Mouse (Mus musculus) G1E (cell line): ENCODE measurements around the gene Pagr1a.

Experiments
- CTCF ChIP-seq: IDR thresholded peaks from 2 replicates; pipeline ENCODE4 v1.5.1; 2012; ENCODE audit warnings: low read depth, low read length, inconsistent platforms, mixed read lengths
- GATA1 ChIP-seq: IDR thresholded peaks from 2 replicates; pipeline ENCODE4 v1.6.1; 2012; ENCODE audit warnings: borderline replicate concordance, low read length, inconsistent platforms, mixed read lengths
- GATA2 ChIP-seq: IDR thresholded peaks from 2 replicates; pipeline ENCODE4 v1.6.1; 2012; ENCODE audit warnings: low read depth, low read length, inconsistent platforms, borderline replicate concordance
- POLR2AphosphoS5 ChIP-seq: IDR thresholded peaks from 2 replicates; pipeline ENCODE4 v1.6.1; 2012; ENCODE audit warnings: low read depth, low read length, inconsistent platforms; ENCODE audit not compliant: insufficient replicate concordance
- TAL1 ChIP-seq: conservative IDR thresholded peaks from 2 replicates; pipeline ENCODE4 v1.6.1; 2012; ENCODE audit warnings: low read depth, low read length, inconsistent platforms, mixed read lengths

- TF ChIP-seq CTCF: no peak
- TF ChIP-seq GATA2: no peak
- no peak for TF ChIP-seq TAL1
- no peak for TF ChIP-seq GATA1
- no peak for TF ChIP-seq POLR2AphosphoS5
Measured at GRCm38 (mm10) chr7:127022528-127023271, 5.5 kb upstream of the Pagr1a start.
